Mouse (Mus musculus): ENCODE results near the gene Zbtb8a. TPM values are rescaled to one million over a fixed set of nuclear protein-coding genes. Genes with fewer than 3 reads are reported as not detected.
"Not testable (repeated sequence)": the region's sequence is repeated elsewhere in the genome, so short reads cannot be mapped to it uniquely, and the experiment has no call there.

The Zbtb8a gene
- polyA plus RNA-seq (2012; rRNA removed), result 2.3 and 5.0 TPM in 2 replicates

DNA sequence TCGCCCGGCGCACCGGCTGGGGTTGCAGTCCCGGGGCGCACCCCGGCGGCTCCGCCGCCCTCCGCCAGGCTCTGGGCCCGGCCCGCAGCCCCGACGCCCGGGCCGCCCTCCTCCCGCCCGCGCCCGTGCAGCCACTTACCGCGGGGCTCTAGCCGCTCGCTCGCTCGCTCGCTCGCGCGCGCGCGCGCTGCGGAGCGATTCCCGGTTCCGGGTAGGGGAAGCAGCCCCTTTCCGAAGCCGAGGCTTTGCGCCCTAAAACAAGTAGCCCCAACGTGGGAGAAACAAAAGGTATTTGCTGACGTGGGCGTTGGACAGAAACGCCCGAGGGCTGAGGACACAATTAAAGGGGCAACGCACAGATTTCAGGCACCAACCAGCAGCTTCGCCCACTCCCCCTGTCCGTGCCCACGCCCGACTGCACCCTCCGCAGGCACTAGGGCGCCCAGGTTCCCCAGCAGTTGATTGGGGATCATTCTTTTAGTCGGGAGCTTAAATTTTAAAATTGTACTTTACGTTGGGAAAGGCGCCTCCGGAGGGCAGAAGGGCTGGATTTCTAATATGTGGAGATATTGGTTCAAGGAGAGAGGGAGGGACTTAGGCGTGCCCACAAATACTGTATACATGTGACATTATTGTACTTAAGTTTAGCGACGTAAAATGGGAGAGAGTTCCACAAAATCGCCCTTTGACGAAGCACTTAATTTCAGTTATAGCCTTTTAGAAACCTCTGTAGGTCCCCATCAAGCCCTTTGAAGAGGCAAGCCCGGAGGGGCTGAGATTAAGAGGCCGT, at the start of gene Zbtb8a:
Gene Zbtb8a (minus strand): TSS at position 516 of the 790 bp plus-strand sequence.
- Histone ChIP-seq H3K36me3 (ENCODE audit: control insufficient read depth, insufficient read depth, low read length) (no peaks in the 10 kb centered on the region), H3K4me3 (ENCODE audit: low read depth, low read length) (peak within 1 kb of the TSS; percentile 75), H3K4me1 (ENCODE audit: control insufficient read depth, insufficient read depth, insufficient read length, low read length) (peaks cover 15% of the 10 kb centered on the region; the same call in 1 of the 2 replicates), H3K27me3 (ENCODE audit: control insufficient read depth, insufficient read depth, low read length) (no peaks in the 10 kb centered on the region), H3K27ac (ENCODE audit: insufficient read depth, low read depth, low read length) (peak within 1 kb of the TSS; percentile 70)
- TF ChIP-seq POLR2A (IDR thresholded peaks at IDR 0.05; ENCODE audit: low read depth, low read length) (peak; percentile 44; the same call in 1 of the 2 replicates), CTCF (IDR thresholded peaks at IDR 0.05; ENCODE audit: extremely low read depth, insufficient read length, insufficient replicate concordance, low read depth, low read length) (no peak)
- 2% methylated on average over 65 of the region's 65 CpGs for WGBS

DNA sequence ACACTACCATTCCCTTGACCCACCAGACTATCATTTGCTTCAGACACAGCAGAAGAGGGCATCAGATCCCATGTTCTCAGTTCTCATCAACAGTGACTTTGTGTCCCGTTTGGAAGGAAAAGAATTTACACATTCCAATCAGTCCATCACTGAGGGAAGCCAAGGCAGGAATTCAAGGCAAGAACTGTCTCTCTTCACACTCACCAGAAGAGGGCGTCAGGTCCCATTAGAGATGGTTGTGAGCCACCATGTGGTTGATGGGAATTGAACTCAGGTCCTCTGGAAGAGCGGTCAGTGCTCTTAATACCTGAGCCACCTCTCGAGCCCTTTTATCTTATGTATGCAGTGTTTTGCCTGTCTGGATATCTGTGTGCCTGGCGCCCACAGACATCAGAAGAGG, 40.4 kb upstream of the Zbtb8a start:
- no peak for TF ChIP-seq CTCF (IDR thresholded peaks at IDR 0.05; ENCODE audit: extremely low read depth, insufficient read length, insufficient replicate concordance, low read depth, low read length)
- no peak for TF ChIP-seq POLR2A (IDR thresholded peaks at IDR 0.05; ENCODE audit: low read depth, low read length)
- Histone ChIP-seq H3K27ac (ENCODE audit: insufficient read depth, low read depth, low read length) (no peak overlapping the region), H3K27me3 (ENCODE audit: control insufficient read depth, insufficient read depth, low read length) (no peaks in the 10 kb centered on the region), H3K36me3 (ENCODE audit: control insufficient read depth, insufficient read depth, low read length) (no peaks in the 10 kb centered on the region), H3K4me1 (ENCODE audit: control insufficient read depth, insufficient read depth, insufficient read length, low read length) (no peaks in the 10 kb centered on the region), H3K4me3 (ENCODE audit: low read depth, low read length) (no peak overlapping the region)
- 72% methylated on average over 5 of the region's 5 CpGs for WGBS

DNA sequence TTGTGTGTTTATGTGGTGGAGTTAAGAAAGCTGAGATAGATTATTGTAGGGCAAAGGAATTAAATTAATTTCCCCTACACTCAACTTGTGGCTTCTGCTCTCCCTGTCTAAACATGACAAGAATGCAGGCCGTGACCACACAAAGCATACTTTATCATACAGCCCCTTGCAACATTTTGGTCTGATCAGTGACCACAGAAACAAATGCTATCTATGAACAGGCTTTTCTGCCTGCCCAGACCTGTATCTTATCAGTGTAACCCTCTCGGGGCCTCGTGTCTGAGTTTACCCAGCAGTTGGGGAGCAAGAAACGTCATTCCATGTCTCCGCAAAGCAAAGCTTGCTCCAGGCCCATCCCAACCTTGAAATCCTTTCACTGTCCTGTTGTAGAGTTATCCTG, 38.6 kb upstream of the Zbtb8a start:
- TF ChIP-seq POLR2A (IDR thresholded peaks at IDR 0.05; ENCODE audit: low read depth, low read length), result no peak
- TF ChIP-seq CTCF (IDR thresholded peaks at IDR 0.05; ENCODE audit: extremely low read depth, insufficient read length, insufficient replicate concordance, low read depth, low read length), result no peak
- Histone ChIP-seq H3K36me3 (ENCODE audit: control insufficient read depth, insufficient read depth, low read length) (no peaks in the 10 kb centered on the region), H3K4me3 (ENCODE audit: low read depth, low read length) (no peak overlapping the region), H3K27ac (ENCODE audit: insufficient read depth, low read depth, low read length) (no peak overlapping the region), H3K27me3 (ENCODE audit: control insufficient read depth, insufficient read depth, low read length) (no peaks in the 10 kb centered on the region), H3K4me1 (ENCODE audit: control insufficient read depth, insufficient read depth, insufficient read length, low read length) (no peaks in the 10 kb centered on the region)
- 53% methylated on average over 5 of the region's 5 CpGs for WGBS

DNA sequence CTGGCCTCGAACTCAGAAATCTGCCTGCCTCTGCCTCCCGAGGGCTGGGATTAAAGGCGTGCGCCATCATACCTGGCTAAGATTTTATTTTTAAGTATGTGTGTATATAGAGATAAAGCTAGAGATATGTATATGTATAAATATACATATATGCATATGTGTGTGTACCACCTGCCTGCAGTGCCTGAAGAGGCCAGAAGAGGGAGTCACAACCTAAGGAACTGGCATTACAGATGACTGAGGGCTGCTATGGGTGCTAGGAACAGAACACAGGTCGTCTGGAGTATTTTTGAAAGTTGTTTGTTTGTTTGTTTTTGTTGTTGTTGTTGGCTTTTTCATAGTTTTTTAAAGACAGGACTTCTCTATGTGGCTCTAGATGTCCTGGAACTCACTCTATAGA, 38.0 kb upstream of the Zbtb8a start:
- Histone ChIP-seq H3K4me3 (ENCODE audit: low read depth, low read length) (no peak overlapping the region), H3K4me1 (ENCODE audit: control insufficient read depth, insufficient read depth, insufficient read length, low read length) (no peaks in the 10 kb centered on the region), H3K36me3 (ENCODE audit: control insufficient read depth, insufficient read depth, low read length) (no peaks in the 10 kb centered on the region), H3K27ac (ENCODE audit: insufficient read depth, low read depth, low read length) (no peak overlapping the region), H3K27me3 (ENCODE audit: control insufficient read depth, insufficient read depth, low read length) (no peaks in the 10 kb centered on the region)
- WGBS, result 97% methylated on average over 5 of the region's 5 CpGs
- TF ChIP-seq CTCF (IDR thresholded peaks at IDR 0.05; ENCODE audit: extremely low read depth, insufficient read length, insufficient replicate concordance, low read depth, low read length) (no peak), POLR2A (IDR thresholded peaks at IDR 0.05; ENCODE audit: low read depth, low read length) (no peak)

DNA sequence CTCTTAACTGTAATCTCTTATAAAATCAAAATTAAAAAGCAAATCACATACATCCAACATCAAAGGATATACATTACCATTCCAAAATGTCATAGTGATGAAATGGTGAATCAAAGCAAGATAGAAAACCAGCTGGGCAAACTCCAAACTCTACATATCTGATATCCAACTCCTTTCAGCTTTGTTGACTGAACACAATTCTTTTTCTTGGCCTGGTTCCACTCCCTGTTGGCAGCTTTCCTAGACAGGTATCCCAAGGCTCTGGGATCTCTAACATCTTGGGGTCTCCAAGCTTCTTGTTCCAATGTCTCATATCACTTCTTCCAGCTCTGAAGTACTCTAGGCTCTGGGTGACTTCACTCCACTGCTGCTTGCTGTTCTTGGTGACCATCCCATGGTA, 33.1 kb upstream of the Zbtb8a start:
- Histone ChIP-seq H3K36me3 (ENCODE audit: control insufficient read depth, insufficient read depth, low read length) (no peaks in the 10 kb centered on the region), H3K27ac (ENCODE audit: insufficient read depth, low read depth, low read length) (no peak overlapping the region), H3K4me3 (ENCODE audit: low read depth, low read length) (no peak overlapping the region), H3K27me3 (ENCODE audit: control insufficient read depth, insufficient read depth, low read length) (no peaks in the 10 kb centered on the region), H3K4me1 (ENCODE audit: control insufficient read depth, insufficient read depth, insufficient read length, low read length) (peaks cover 2% of the 10 kb centered on the region; the same call in 1 of the 2 replicates)
- TF ChIP-seq POLR2A (IDR thresholded peaks at IDR 0.05; ENCODE audit: low read depth, low read length), result no peak
- no peak for TF ChIP-seq CTCF (IDR thresholded peaks at IDR 0.05; ENCODE audit: extremely low read depth, insufficient read length, insufficient replicate concordance, low read depth, low read length)

DNA sequence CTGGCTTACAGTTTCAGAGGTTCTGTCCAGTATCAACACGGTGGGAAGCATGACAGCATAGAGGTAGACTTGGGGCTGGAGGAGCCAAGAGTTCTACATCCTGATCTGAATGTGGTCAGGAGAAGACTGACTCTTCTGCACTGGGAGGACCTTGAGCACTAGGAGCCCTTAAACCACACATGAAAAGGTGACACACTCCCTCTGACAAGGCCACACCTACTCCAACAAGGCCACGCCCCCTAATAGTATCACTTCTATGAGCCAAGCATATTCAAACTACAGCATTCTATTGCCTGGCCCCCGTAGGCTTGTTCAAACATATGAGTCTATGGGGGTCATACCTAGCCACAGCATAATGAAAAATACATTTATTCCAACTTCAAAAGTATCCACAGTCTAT, 32.6 kb upstream of the Zbtb8a start:
- 66% methylated on average over 3 of the region's 3 CpGs for WGBS

DNA sequence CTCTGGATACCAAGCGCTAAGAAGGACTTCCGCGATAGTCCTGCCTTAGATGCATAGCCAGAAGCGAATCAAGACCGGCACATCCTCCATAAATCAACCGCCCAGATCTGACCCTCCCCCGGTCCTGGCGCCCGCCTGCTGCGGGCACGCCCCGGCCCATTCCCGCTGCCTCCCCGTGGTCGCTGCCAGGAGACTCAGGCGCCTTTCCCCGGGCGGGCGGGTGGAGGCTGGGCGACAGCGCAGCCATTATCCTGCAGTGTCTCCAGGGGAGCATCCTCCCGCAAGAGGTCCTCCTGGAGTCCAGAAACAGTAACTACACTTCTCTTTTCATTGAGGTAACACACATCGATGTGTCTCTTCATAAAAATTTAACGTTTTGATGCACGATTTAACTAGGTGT, 28.5 kb upstream of the Zbtb8a start:
- WGBS, result 4% methylated on average over 25 of the region's 25 CpGs
- H3K27ac ChIP-seq (ENCODE audit: insufficient read depth, low read depth, low read length), result no peak overlapping the region
- no peaks in the 10 kb centered on the region for H3K27me3 ChIP-seq (ENCODE audit: control insufficient read depth, insufficient read depth, low read length)
- TF ChIP-seq POLR2A (IDR thresholded peaks at IDR 0.05; ENCODE audit: low read depth, low read length) (no peak), CTCF (IDR thresholded peaks at IDR 0.05; ENCODE audit: extremely low read depth, insufficient read length, insufficient replicate concordance, low read depth, low read length) (peak; percentile 37; the same call in 1 of the 2 replicates)
- no peaks in the 10 kb centered on the region for H3K36me3 ChIP-seq (ENCODE audit: control insufficient read depth, insufficient read depth, low read length)
- H3K4me3 ChIP-seq (ENCODE audit: low read depth, low read length), result peak overlapping the region; percentile 59
- peaks cover 2% of the 10 kb centered on the region; the same call in 1 of the 2 replicates for H3K4me1 ChIP-seq (ENCODE audit: control insufficient read depth, insufficient read depth, insufficient read length, low read length)

More for the DNA sequence above, 32.6 kb upstream of the Zbtb8a start:
- not testable (repeated sequence) for H3K36me3 ChIP-seq (ENCODE audit: control insufficient read depth, insufficient read depth, low read length); H3K4me3 ChIP-seq (ENCODE audit: low read depth, low read length); H3K27ac ChIP-seq (ENCODE audit: insufficient read depth, low read depth, low read length); H3K4me1 ChIP-seq (ENCODE audit: control insufficient read depth, insufficient read depth, insufficient read length, low read length); H3K27me3 ChIP-seq (ENCODE audit: control insufficient read depth, insufficient read depth, low read length)

Measured in small intestine, adult 2 months (tissue).